Mouse (Mus musculus) intestine, embryonic 16.5 days (tissue): ENCODE measurements around the gene Ubb. TPM values are rescaled to one million over a fixed set of nuclear protein-coding genes. Genes with fewer than 3 reads are reported as not detected.

ENCODE experiments used
- ATAC-seq: fragments of 200-750 bp; cut with Nextera tagmentation; 2 replicates; pipeline ENCODE4 v1.8.0; 2017; ENCODE audit warnings: moderate TSS enrichment, moderate library complexity
- H3K27ac ChIP-seq: fragments of 300-500 bp; sonication (generic); 2 replicates; pipeline ENCODE4 v1.5.1; 2014; ENCODE audit warnings: mild to moderate bottlenecking, low read length
- H3K27me3 ChIP-seq: fragments of 300-500 bp; sonication (generic); replicated peaks from 2 replicates; pipeline ENCODE4 v1.6.1; 2014; ENCODE audit warnings: low read length, control low read depth, mixed read lengths; ENCODE audit not compliant: control insufficient read depth, insufficient read depth
- H3K36me3 ChIP-seq: fragments of 300-500 bp; sonication (generic); 2 replicates; pipeline ENCODE4 v1.6.1; 2014; ENCODE audit warnings: low read length, control low read depth; ENCODE audit not compliant: control insufficient read depth, insufficient read depth
- H3K4me1 ChIP-seq: fragments of 300-500 bp; sonication (generic); 2 replicates; pipeline ENCODE4 v1.6.1; 2014; ENCODE audit warnings: low read length, control low read depth, mixed read lengths; ENCODE audit not compliant: control insufficient read depth, insufficient read depth
- H3K4me2 ChIP-seq: fragments of 300-500 bp; sonication (generic); 2 replicates; pipeline ENCODE4 v1.6.1; 2014; ENCODE audit warnings: low read depth, low read length, control low read depth
- H3K4me3 ChIP-seq: fragments of 300-500 bp; sonication (generic); 2 replicates; pipeline ENCODE4 v1.5.1; 2014; ENCODE audit warnings: mild to moderate bottlenecking, low read length
- H3K9ac ChIP-seq: fragments of 300-500 bp; sonication (generic); 2 replicates; pipeline ENCODE4 v1.6.1; 2014; ENCODE audit warnings: low read depth, low read length
- H3K9me3 ChIP-seq: fragments of 300-500 bp; sonication (generic); 2 replicates; pipeline ENCODE4 v1.6.1; 2016; ENCODE audit warnings: low read length, control low read depth; ENCODE audit not compliant: control insufficient read depth
- WGBS: fragments of 180-500 bp; shearing (Covaris S2); extraction: QIAGEN DNeasy Blood & Tissue Kit; methylation state at CpG from one replicate; pipeline ENCODE4 v1.1.7; 2014; 5-methylcytosine and 5-hydroxymethylcytosine counted together
- polyA plus RNA-seq: library from polyadenylated mRNA; unstranded; fragments of >200 nt; fragmentation: Nextera tagmentation; extraction: Ambion mirVana; gene quantifications from 2 replicates; pipeline ENCODE4 v1.2.1, GENCODE M21; 2015

The Ubb gene
- polyA plus RNA-seq, 1 experiment from 2014 or later = 2,643 TPM

DNA sequence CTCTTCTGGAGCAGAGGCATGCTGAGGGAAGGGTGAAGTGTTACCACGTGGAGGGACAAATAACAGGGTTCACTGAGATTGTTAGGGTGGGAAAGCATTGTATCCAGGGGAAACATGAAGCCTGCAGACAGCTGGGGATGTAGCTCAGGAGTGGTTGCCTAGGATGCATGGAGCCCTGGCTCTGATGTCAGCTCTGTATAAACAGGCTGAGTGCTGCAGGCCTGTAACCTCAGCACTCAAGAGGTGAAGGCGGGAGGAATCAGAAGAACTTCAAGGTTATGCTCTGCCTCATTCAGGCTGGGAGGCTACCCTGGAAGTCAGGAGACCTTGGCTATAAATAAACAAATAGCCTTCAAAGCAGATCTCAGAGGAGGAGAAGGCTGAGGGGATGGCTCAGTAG lies 32.0 kb upstream of the Ubb start:
- no peaks in the 10 kb centered on the region for H3K27me3 ChIP-seq
- 30% methylated on average over 2 of the region's 2 CpGs for WGBS
- no peaks in the 10 kb centered on the region for H3K36me3 ChIP-seq
- no peak overlapping the region for H3K4me3 ChIP-seq
- H3K27ac ChIP-seq = no peak overlapping the region
- no peaks in the 10 kb centered on the region for H3K4me1 ChIP-seq
- no peaks in the 10 kb centered on the region for H3K9me3 ChIP-seq
- no peak overlapping the region for H3K9ac ChIP-seq
- no peak overlapping the region for H3K4me2 ChIP-seq
- no peak for ATAC-seq

DNA sequence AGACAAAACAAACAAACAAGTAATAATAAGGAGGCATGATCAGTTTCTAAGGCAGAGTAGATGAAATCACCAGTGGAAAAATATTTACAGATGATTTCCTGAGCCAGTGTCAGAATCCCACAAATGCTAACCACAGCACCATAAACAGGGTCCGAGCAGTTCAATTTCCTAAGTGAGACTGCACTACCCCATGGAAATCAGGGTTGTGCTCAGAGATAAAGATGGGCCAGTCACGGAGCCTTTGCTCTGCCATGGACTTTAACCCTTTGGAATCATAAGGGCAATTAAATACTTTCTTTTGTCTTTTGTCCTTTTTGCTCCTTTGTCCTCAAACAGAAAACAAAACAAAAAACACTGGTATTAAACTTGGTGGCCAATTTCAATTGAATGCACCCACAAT lies 28.7 kb upstream of the Ubb start:
- ATAC-seq = peak; percentile 73; the same call in 1 of the 2 replicates
- WGBS = 36% methylated on average over 2 of the region's 2 CpGs
- no peaks in the 10 kb centered on the region for H3K4me1 ChIP-seq
- no peak overlapping the region for H3K4me3 ChIP-seq
- 0 out of 2 replicates have a peak overlapping the region, but pooled peaks have one; percentile 15 for H3K27ac ChIP-seq
- no peaks in the 10 kb centered on the region for H3K9me3 ChIP-seq
- no peak overlapping the region for H3K4me2 ChIP-seq
- H3K9ac ChIP-seq = no peak overlapping the region
- H3K27me3 ChIP-seq = no peaks in the 10 kb centered on the region
- H3K36me3 ChIP-seq = no peaks in the 10 kb centered on the region

DNA sequence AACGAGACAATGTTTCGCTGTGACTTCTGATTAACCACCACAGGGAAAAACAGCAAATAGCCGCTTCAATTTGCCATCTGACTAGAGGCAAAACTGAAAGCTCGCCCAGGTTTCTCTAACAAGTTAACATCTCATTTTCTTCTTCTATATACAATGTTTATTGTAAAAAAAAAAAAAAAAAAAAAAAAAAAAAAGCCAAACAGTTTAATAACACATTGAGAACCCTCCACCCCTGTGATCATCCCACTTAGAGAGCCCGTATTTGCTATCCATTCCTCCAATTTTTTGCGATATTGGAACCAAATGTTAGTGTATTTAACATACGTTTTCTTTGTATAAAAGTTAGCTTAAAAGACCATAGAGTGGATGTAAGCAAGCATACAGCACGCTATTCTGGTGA lies 13.9 kb upstream of the Ubb start:
- H3K4me3 ChIP-seq = no peak overlapping the region
- no peak overlapping the region for H3K27ac ChIP-seq
- H3K4me2 ChIP-seq = no peak overlapping the region
- H3K9me3 ChIP-seq = no peaks in the 10 kb centered on the region
- no peak for ATAC-seq
- no peaks in the 10 kb centered on the region for H3K27me3 ChIP-seq
- H3K4me1 ChIP-seq = peaks cover 10% of the 10 kb centered on the region; the same call in 1 of the 2 replicates
- 88% methylated on average over 8 of the region's 8 CpGs for WGBS
- H3K9ac ChIP-seq = no peak overlapping the region
- no peaks in the 10 kb centered on the region for H3K36me3 ChIP-seq

DNA sequence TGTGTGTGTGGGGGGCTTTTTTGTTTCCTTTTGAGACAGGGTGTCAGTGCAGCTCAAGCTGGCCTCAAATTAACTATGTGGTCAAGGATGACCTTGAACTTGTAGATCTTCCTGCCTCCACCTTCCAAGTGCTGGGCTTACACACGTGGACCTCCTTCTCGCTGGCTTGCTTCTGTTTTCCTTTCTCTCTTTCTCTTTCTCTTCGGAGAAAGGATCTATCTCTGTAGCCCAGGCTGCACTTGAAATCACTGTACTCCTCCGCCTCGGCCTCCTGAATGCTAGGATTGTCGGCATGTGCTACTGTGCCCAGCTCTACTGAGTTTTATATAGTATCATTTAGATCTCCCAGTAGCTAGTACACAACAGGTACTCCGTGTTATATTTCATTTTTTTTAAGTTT lies 13.4 kb upstream of the Ubb start:
- Histone ChIP-seq H3K27me3 (no peaks in the 10 kb centered on the region), H3K27ac (no peak overlapping the region), H3K9ac (no peak overlapping the region), H3K36me3 (no peaks in the 10 kb centered on the region), H3K4me3 (peak overlapping the region; percentile 5; the same call in 1 of the 2 replicates), H3K9me3 (no peaks in the 10 kb centered on the region), H3K4me1 (peaks cover 10% of the 10 kb centered on the region; the same call in 1 of the 2 replicates), H3K4me2 (peak overlapping the region; percentile 28; the same call in 1 of the 2 replicates)
- WGBS = 41% methylated on average over 7 of the region's 7 CpGs
- no peak for ATAC-seq

DNA sequence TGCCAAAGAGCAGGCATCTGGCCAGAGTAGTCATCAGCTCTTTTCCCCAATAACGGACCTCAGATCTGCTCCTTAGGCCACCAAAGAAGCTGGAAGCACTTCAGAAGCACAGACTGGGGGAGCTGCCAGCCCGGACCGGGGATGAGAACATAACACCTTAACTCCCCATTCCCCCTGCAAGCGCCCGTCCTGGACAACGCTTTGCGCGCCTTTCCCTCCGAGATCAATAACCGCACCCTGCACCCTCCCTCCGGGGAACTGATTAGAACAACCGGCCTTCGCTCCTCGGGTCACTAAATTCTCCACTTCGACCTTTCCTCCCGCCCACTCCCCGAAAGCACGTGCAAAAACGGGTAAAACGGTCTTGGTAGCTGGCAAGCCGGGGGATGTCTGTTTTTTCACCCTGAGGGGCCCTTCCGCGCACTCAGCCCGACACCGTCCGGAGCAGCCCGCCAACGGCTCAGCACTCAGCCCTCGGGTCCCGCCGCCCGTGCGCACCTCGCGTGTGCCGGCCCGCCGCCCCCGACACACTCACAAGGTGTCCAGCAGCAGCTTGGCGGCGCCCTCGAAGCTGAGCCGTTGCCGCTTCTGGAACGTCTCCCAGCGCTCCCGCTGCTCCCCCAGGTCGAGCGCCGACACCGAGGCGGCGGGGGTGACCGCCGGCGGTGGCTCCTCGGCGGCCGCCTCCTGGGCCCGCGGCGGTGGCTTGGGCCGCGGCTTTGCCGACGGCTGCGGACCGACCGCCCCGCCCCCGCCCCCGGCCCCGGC lies 12.5 kb upstream of the Ubb start:
- Histone ChIP-seq H3K4me3 (peak overlapping the region; percentile 85), H3K4me1 (peaks cover 10% of the 10 kb centered on the region; the same call in 1 of the 2 replicates), H3K27ac (peak overlapping the region; percentile 76), H3K4me2 (peak overlapping the region; percentile 91), H3K9me3 (no peaks in the 10 kb centered on the region), H3K36me3 (no peaks in the 10 kb centered on the region), H3K9ac (peak overlapping the region; percentile 89), H3K27me3 (no peaks in the 10 kb centered on the region)
- peak; percentile 86 for ATAC-seq
- WGBS = under 1% methylated on average over 69 of the region's 73 CpGs

DNA sequence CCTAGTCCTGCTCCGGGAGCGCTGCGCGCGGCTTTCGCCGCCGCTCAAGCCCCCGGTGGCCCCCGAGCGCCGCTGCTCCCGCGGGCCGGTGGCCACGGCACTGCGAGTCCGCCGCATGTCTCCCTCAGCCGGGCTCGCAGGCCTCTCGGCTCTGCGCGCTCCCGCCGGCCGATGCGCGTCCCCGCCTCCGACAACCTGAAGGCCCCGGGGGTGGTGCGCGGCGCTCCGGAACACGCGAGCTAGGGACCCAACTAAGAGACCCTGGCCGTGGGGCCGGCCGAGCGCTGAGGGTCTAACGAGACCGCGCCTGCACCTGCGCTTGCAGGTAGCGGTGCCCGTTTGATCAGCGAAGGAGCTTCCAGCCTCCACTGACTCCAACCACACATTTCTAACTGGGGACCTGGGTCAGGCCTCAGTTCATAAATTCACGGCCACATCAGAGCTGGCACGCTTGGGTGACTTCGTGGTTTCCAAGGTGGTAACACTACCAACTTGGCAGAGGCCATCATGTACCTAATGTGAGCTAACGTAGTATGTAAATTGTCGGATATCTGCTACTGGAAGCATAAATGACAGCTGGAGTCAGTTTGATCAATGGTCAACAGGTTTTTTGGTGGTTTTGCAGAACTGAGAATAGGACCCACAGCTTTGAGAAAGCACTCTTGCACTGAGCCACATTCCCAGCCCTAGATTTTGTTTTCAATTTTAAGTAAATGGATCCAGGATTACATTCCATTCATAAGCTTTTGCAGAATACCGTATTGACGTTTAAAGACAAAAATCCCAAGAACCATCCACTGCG lies 11.7 kb upstream of the Ubb start, which contains the start of gene Cenpv:
Gene Cenpv (minus strand): TSS at position 173 of the 802 bp plus-strand sequence.
- 5% methylated on average over 57 of the region's 57 CpGs for WGBS

DNA sequence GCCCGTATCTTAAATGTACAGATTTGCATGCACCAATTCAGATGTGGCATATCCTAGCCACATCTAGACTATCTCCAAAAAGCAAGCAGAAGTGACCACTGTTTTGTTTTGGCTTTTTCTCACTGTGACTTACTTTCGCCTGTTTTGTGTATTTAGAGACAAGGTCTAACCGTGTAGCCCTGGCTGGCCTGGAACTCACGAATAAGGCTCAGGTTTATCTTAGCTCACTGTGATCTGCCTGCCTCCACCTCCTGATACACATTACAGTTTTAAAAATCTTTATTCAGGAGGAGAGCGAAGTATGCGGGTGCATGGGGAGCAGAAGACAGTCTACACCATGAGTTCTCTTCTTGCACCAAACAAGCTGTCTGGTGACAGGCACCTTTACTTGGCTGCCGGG lies 10.8 kb upstream of the Ubb start:
- WGBS = 85% methylated on average over 7 of the region's 7 CpGs

More for the DNA sequence above, 11.7 kb upstream of the Ubb start, which contains the start of gene Cenpv:
- Histone ChIP-seq H3K4me2 (peak within 1 kb of the TSS; percentile 91), H3K4me3 (peak within 1 kb of the TSS; percentile 85), H3K9me3 (no peaks in the 10 kb centered on the region), H3K27ac (peak within 1 kb of the TSS; percentile 76), H3K4me1 (peaks cover 10% of the 10 kb centered on the region; the same call in 1 of the 2 replicates), H3K27me3 (no peaks in the 10 kb centered on the region), H3K9ac (peak within 1 kb of the TSS; percentile 89), H3K36me3 (no peaks in the 10 kb centered on the region)
- peak; percentile 87 for ATAC-seq

DNA sequence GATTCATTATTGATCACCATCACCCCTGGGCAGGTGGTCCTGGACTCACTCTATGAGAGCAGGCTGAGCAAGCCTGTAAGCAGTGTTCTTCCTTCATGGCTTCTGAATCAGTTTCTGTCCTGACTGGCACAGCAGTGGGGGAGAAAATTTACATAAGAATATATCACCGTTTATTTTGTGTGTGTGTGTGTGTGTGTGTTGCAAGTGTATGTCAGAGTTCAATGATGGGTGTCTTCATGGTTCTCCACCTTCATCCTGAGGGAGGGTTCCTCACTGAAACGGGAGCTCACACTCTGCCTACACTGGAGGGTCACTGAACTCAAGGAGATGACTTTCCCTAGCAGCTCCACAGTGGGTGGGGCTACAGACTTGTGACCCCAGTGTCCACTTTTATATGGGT lies 10.0 kb upstream of the Ubb start:
- H3K4me2 ChIP-seq = no peak overlapping the region
- no peak overlapping the region for H3K27ac ChIP-seq
- no peaks in the 10 kb centered on the region for H3K9me3 ChIP-seq
- no peaks in the 10 kb centered on the region for H3K36me3 ChIP-seq
- ATAC-seq = no peak
- no peaks in the 10 kb centered on the region for H3K27me3 ChIP-seq
- no peak overlapping the region for H3K9ac ChIP-seq
- no peak overlapping the region for H3K4me3 ChIP-seq
- 65% methylated on average over 2 of the region's 2 CpGs for WGBS
- H3K4me1 ChIP-seq = peaks cover 10% of the 10 kb centered on the region; the same call in 1 of the 2 replicates

More for the DNA sequence above, 10.8 kb upstream of the Ubb start:
- H3K4me3 ChIP-seq = no peak overlapping the region
- H3K36me3 ChIP-seq = no peaks in the 10 kb centered on the region
- H3K9me3 ChIP-seq = no peaks in the 10 kb centered on the region
- H3K9ac ChIP-seq = no peak overlapping the region
- no peak for ATAC-seq
- peaks cover 10% of the 10 kb centered on the region; the same call in 1 of the 2 replicates for H3K4me1 ChIP-seq
- H3K27ac ChIP-seq = no peak overlapping the region
- no peak overlapping the region for H3K4me2 ChIP-seq
- H3K27me3 ChIP-seq = no peaks in the 10 kb centered on the region

DNA sequence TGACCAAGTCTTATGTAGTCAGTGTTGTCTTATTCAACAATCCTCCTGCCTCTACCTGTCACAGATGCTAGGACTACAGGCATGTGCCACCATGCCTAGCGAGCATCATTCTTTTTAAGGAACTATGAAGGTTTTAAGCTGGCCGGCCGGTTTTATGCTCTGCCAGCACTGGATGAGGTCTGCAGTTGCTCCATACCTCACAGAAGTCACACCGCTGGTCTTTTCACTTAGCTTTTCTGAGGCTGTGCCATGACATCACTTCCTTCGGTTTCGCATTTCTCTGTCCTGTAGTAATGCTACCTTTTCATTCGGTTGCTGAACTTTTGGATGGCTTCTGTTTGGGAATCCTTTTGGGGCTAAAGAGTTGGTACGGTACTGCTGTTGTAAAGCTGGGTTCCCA lies 9.4 kb upstream of the Ubb start:
- H3K4me1 ChIP-seq = peaks cover 10% of the 10 kb centered on the region; the same call in 1 of the 2 replicates
- no peak overlapping the region for H3K27ac ChIP-seq
- H3K9me3 ChIP-seq = no peaks in the 10 kb centered on the region
- no peak overlapping the region for H3K4me2 ChIP-seq
- ATAC-seq = no peak
- H3K36me3 ChIP-seq = no peaks in the 10 kb centered on the region
- 80% methylated on average over 8 of the region's 8 CpGs for WGBS
- no peak overlapping the region for H3K4me3 ChIP-seq
- H3K27me3 ChIP-seq = no peaks in the 10 kb centered on the region
- no peak overlapping the region for H3K9ac ChIP-seq
